Mouse (Mus musculus) CH12F3 (cell line): ENCODE results near the gene Rpl37a.

ENCODE experiments used
- in situ Hi-C: fragments of 300-500 bp; cut with MboI; formaldehyde crosslinking; loops from 2 replicates; pipeline ENCODE4 v1.14.3; 2020; ENCODE audit warnings: low sequenced_read_pairs

Rpl37a gene

DNA sequence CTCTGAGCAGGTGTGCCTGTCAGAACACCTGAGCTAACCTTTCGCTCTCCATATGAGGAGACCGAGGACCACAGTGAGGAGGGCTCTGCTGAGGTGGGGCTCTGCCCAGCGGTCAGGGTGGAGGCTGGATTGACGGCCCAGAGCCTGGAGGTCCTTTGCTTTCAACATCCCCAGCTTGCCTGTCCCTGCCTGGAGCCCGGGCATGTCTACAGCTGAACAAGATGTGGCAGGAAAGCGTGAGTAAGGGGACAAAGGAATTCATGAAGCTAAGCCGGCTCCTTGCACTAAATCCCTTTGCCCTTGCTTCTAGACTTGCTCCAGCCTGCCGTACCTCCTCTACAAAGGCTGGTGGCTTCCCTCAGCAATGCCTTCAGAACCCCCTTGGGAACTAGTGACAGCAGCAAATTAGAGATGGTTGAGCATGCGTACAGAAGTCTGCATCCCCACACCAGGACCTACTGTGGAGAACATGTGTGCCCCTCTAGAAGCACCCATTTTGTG, 22.2 kb downstream of the Rpl37a start:
- in situ Hi-C loops, result loop anchor here (10.0 kb wide), 1 partner anchor 112 kb away; no protein-coding TSS in a partner anchor

DNA sequence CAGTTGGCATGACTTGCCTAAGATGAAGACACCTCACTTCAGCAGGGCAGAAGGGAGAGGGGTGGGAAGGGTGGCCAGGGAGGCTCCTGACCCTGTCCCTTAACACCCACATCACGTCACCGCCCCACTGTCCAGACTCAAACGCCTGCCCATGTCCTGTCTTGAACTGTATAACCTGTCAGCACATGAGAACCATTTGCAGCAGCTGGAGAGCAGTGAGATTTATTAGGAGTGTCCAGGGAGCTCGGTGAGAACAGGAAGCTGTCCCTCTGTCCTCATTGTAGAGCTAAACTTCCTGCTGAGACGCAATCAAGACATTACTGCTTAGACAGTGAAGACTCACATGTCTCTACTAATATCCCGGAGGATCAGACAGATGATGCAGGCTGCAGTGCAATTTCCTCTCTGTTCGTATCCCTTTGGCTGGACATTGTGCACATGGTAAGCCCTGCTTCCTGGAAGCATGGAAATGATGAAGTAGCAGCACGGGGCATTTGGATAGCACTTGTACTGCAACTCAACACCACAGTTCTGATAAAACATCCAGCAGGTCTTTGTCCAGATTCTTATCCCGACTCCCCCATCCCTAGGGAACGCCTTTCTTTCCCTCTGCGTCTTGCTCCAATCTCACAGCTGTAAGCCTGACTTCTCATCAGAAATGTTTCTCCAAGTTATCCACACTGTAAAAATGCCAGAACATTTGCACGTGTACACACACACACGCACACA, 25.5 kb downstream of the Rpl37a start:
- in situ Hi-C loops, result loop anchor here (10.0 kb wide), 1 partner anchor 108 kb away; no protein-coding TSS in a partner anchor

DNA sequence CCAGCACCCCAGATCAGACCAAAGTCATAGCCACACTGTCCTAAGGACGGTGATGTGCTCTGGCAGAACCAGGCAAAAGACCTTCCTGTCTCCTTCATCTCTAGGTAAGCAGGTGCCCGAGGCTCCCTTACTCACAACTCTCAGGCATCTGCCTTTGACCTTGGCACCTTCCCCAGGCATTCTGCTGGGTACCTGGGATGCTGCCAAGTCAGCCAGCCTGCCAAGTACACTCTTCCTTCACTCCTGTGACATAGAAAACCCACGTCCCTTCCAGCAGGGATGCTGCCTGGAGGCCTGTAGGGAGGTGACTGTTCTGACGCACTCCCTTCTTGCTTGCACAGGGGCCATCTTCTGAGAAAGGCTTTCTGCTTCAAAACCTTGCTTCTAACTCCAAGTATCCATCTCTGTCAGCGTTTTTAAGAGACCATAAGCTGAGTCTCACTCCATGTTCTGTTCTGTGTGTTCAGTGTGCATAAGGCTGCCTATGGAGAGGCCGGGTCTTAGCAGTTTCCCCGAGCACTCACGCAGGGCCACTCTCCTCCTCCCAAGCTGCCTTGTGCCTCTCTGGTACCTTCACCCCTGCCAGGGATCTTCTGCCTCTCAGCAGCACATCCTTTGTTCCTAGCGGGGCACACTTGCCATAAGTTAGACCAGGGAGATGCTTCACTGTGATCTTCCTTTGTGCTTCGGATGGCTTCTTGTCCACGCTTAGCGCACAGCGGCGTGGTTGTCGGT, 28.0 kb downstream of the Rpl37a start:
- in situ Hi-C loops, result loop anchor here (10.0 kb wide), 1 partner anchor 106 kb away; no protein-coding TSS in a partner anchor

DNA sequence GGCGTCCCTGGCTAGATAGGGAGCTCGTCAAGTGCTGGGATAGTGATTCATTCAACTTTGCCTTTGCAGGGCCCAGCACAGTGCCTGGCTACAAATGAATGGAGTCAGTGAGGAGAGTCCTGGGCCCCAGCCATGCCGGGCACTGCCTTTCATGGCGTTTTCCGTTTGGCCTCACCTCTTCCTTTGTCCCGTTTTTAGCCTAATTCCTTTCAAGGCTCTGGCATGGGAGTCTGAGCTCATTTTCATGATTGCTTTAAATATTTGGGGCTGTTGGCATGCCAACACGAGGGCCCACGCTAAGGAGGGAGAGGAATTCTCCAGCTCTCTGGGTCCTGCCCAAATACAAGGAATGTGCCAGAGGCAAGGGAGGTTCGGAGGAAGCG, 28.6 kb downstream of the Rpl37a start:
- in situ Hi-C loops, result loop anchor here (10.0 kb wide), 1 partner anchor 105 kb away; no protein-coding TSS in a partner anchor

DNA sequence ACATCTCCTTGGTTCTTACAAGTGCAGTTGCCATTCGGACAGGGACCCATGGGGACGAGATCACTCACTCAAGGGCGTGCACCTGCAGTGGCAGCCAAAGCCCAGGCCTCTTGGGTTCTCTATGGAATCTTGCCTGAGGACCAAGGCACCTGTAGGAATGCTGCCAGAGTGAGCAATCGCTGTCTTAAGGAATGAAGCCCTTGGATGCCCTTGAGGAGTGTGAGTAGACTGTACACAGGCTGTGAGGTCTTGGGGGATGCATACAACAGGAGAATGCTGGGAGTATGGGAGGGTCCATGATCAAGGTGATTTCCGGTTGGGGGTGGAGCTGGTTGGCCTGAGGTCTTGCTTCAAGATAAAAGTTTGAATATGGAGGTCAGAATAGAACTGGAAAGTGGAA, 30.3 kb downstream of the Rpl37a start:
- in situ Hi-C loops, result no loop called here

DNA sequence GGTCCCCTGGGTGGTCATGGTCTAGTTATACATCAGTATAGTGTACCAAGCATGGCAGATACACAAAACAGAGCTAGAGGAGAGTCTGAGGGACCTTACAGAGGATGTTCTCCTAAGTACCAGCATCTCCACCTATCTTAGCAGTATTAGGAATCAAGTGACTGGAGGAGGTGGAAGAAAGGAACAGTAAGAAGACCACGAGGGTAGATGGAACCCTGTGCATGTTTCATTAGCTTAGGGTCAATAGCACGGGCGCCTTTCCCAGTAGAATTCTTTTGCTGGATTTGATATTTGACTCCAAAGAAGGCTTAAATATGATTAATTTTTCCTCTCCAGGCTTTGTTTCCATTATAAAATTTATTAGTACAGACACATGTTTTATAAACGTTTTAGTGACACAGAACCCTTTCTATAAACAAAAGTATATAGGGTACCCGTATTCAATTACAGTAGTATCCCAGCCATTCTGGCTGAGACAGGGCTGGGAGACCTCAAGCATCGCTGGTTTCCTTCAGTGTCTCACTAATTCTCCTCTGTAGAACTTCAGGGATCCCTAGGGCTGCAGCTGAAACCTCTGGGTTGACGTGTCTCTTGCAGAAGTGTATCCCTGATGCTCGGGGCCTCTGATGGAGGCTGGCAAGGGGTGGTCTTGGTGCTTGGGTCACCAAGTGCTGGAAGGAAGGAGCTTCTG, 33.9 kb downstream of the Rpl37a start:
- in situ Hi-C loops, result no loop called here

DNA sequence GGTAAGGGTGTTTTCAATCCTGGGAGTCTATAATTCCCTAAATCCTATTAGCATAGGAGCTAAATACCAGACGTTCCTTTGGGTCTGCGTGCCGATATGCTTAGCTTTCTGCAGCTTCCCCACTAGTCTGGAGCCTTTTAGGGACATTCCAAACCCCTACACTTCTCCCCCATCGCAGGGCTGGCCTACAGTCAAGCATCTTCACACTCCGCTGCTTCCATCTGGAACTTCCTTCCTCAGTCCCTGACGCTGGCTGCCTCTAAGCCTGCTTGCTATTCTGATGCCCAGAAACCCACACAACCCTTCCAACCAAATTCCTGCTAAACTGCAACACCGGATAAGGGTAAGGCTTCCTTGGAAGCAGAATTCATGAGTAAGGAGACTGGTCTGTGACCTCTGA, 35.3 kb downstream of the Rpl37a start:
- in situ Hi-C loops, result no loop called here

DNA sequence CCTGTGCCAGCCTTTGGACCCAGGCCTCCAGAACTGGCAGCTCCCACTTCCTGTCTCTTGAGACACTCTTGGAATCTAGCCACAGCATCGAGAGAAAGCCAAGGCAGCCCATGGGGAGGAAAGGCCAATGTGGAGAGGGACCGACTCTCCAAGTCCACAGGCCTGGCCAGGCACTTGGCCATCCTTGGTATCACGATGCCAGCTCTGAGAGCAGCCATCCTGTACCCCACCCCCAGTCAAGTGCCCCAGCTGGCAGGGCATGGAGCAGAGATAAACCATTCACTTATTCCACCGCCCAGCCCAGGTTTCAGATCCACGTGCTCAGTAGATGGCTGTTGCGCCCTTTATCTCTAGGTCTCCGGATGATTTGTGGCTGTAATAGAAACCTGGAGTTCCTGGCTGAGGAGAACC, 40.3 kb downstream of the Rpl37a start:
- in situ Hi-C loops, result no loop called here

DNA sequence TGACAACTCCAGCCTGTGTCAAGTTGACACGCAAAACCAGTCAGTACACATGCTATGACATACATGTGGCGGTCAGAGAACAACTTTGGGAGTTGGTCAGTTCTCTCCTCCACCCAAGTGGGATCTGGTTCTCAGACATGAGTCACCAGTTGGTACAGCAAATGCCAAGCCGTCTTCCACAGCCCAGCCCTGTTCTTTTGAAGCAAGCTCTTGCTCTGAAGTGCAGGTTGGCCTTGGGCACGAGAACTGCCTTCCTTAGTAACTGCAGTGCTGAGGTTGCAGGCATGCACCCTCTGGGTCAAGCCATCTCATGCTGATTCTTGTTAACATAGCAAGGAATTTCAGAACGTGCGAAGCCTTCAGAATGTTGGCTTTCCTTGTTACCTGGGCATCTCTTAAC, 42.1 kb downstream of the Rpl37a start:
- in situ Hi-C loops, result no loop called here

DNA sequence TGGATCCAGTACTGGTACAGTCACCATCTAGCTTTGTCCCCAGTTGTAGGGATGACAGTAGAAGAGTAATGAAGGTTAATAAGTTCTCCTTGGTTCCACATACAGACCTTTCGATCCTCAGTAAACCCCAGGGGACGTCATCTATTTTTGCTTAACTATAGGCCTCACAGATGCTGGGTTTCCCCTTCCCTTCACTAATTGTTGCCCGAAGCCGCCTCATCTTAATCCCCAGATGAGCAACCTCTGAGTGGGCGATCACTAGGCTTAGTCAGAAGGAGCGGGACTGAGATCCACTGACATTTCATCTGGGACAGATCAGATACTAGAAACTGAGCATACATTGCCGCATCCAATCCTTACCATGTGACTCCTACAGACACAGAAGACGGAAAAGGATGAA, 44.1 kb downstream of the Rpl37a start:
- in situ Hi-C loops, result no loop called here

DNA sequence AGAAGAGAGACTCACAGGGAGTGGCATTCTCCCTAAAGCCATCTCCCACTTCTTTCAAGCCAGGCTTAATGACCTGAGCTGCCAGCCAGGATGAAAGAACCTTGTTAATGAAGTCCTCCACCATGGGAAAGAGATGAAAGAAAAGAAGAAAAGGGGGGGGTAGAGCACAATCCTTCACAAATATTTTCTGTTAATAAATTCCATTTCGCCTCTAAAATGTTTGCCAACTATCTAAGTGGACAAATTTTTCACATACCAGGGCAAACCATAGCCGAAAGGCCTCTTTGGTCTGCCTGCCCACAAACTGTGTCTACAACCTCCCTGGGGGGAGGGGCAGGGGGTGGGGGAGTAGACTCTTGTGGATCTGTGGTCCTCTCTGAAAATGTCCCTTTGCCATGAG, 44.7 kb downstream of the Rpl37a start:
- in situ Hi-C loops, result no loop called here

DNA sequence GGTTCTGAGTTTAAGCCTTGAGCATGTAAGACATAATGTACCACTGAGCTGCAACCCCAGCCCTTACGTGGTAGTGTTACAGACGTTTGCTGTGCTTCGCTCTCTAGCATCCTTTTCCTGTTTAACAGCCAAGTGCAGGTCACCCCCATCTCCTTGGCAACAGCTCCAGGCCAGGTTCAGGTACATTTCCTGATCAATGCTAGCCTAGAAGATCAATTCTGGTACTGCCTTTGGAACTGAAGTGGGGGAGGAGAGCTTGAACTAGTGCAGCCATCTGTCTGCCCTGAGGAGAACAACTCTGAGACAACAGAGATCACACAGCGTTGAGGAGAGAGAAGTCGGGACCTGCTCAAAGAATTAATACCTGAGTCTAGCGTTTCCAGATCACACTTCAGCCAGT, 48.7 kb downstream of the Rpl37a start:
- in situ Hi-C loops, result no loop called here
